In genomic region chr11:109610046-109610794, GRCm38 (mm10) we compare ENCODE assay signal across 8 mouse cellular contexts. TPM values are rescaled to one million over a fixed set of nuclear protein-coding genes. Genes with fewer than 3 reads are reported as not detected.
DNase-seq lines count a peak whose midpoint lies in the region; ATAC-seq and TF ChIP-seq lines count a peak whose summit lies in the region.

No protein-coding gene starts in this region.

- no peak for ATAC-seq in heart, embryonic 15.5 days (replicated peaks; ENCODE audit: insufficient number of reproducible peaks, insufficient read depth, low FRiP score, low read depth)
- no peak for ATAC-seq in limb, embryonic 11.5 days (ENCODE audit: insufficient number of reproducible peaks, low FRiP score, low TSS enrichment, low read depth)

- H3K4me1 ChIP-seq in heart, adult 2 months (ENCODE audit: control insufficient read depth, insufficient read depth, low read length), result peaks cover 3% of the 10 kb centered on the region; the same call in 1 of the 2 replicates
- H3K4me1 ChIP-seq in ES-E14 (ENCODE audit: control insufficient read depth in 2 of 2, insufficient read depth in 2 of 2, low read length in 2 of 2, poor library complexity in 1 of 2), result no peaks in the 10 kb centered on the region
- peaks cover 25% of the 10 kb centered on the region for H3K4me1 ChIP-seq in heart, embryonic 15.5 days (replicated peaks)
- H3K4me1 ChIP-seq in limb, embryonic 11.5 days (ENCODE audit: control insufficient read depth, insufficient read depth, low read length), result peaks cover 15% of the 10 kb centered on the region

- peaks cover 2% of the 10 kb centered on the region; the same call in 1 of the 2 replicates for H3K36me3 ChIP-seq in heart, adult 2 months (ENCODE audit: control insufficient read depth, insufficient read depth, low read length)
- H3K36me3 ChIP-seq in ES-E14 (ENCODE audit: control insufficient read depth, insufficient read depth, low read length, poor library complexity, severe bottlenecking), result no peaks in the 10 kb centered on the region
- no peaks in the 10 kb centered on the region for H3K36me3 ChIP-seq in heart, embryonic 15.5 days
- H3K36me3 ChIP-seq in limb, embryonic 11.5 days (ENCODE audit: control insufficient read depth, insufficient read depth, low read length), result no peaks in the 10 kb centered on the region

- peak overlapping the region; percentile 99 for H3K4me3 ChIP-seq in heart, adult 2 months
- peak overlapping the region; percentile 78 to 94 for H3K4me3 ChIP-seq in ES-E14 (ENCODE audit: insufficient read depth in 1 of 2, low read depth in 1 of 2, low read length in 2 of 2, poor library complexity in 1 of 2, severe bottlenecking in 1 of 2)
- H3K4me3 ChIP-seq in heart, embryonic 15.5 days, result peak overlapping the region; percentile 76
- H3K4me3 ChIP-seq in limb, embryonic 11.5 days (ENCODE audit: low read depth, low read length), result peak overlapping the region; percentile 74

- H3K4me2 ChIP-seq in heart, embryonic 15.5 days, result peak overlapping the region; percentile 75
- H3K4me2 ChIP-seq in limb, embryonic 11.5 days (ENCODE audit: low read depth, severe bottlenecking), result peak overlapping the region; percentile 47

- intact Hi-C loops in heart, adult 2 months (cut with DNase I), result loop anchor here (2.0 to 5.0 kb wide), 3 partner anchors 42 to 293 kb away; partner anchors contain the start of gene Gna13
- intact Hi-C loops in heart, postnatal 36 days (cut with DNase I), result loop anchor here (2.0 to 10.0 kb wide), 2 partner anchors 13 to 275 kb away; no protein-coding TSS in a partner anchor
- intact Hi-C loops in left cerebral cortex, postnatal 10 days (cut with DNase I), result no loop called here

- TF ChIP-seq EP300 in heart, adult 2 months (IDR thresholded peaks at IDR 0.05; ENCODE audit: insufficient read depth, low read depth, low read length), result no peak

- WGBS in heart, adult 2 months, result 9% methylated on average over 9 of the region's 9 CpGs
- 18% methylated on average over 9 of the region's 9 CpGs for WGBS in heart, embryonic 15.5 days
- 16% methylated on average over 9 of the region's 9 CpGs for WGBS in limb, embryonic 11.5 days

- no peaks in the 10 kb centered on the region for H3K27me3 ChIP-seq in heart, adult 2 months (ENCODE audit: control insufficient read depth, insufficient read depth, low read length)
- H3K27me3 ChIP-seq in heart, embryonic 15.5 days, result no peaks in the 10 kb centered on the region
- H3K27me3 ChIP-seq in limb, embryonic 11.5 days (ENCODE audit: control insufficient read depth, insufficient read depth, low read length), result no peaks in the 10 kb centered on the region

- no peak for TF ChIP-seq CTCF in heart, adult 2 months (IDR thresholded peaks at IDR 0.05)

- peak overlapping the region; percentile 94 for H3K9ac ChIP-seq in heart, adult 2 months (ENCODE audit: low read depth, low read length)
- H3K9ac ChIP-seq in ES-E14 (ENCODE audit: insufficient read depth, low read depth, low read length, poor library complexity, severe bottlenecking), result peak overlapping the region; percentile 70; the same call in 1 of the 2 replicates
- peak overlapping the region; percentile 84 for H3K9ac ChIP-seq in heart, embryonic 15.5 days
- peak overlapping the region; percentile 64 for H3K9ac ChIP-seq in limb, embryonic 11.5 days (ENCODE audit: low read length)

- in situ Hi-C loops in ES-E14 (cut with MboI; ENCODE audit: low sequenced_read_pairs in 2 of 2, unreplicated experiment in 2 of 2), result no loop called here

- no peaks in the 10 kb centered on the region for H3K9me3 ChIP-seq in ES-E14 (ENCODE audit: control insufficient read depth, insufficient read depth, low read depth, low read length)
- no peaks in the 10 kb centered on the region for H3K9me3 ChIP-seq in heart, embryonic 15.5 days (replicated peaks)
- H3K9me3 ChIP-seq in limb, embryonic 11.5 days (ENCODE audit: control insufficient read depth, low read length), result no peaks in the 10 kb centered on the region

- H3K79me2 ChIP-seq in heart, adult 2 months (replicated peaks; ENCODE audit: control insufficient read depth, insufficient read depth, low read length), result peaks cover 2% of the 10 kb centered on the region; the same call in 1 of the 2 replicates

- DNase-seq in heart, adult 2 months, result no peak
- no peak for DNase-seq in heart, postnatal 36 days
- DNase-seq in ES-E14 (ENCODE audit: low read depth, low spot score), result no peak
- no peak for DNase-seq in limb, embryonic 11.5 days (ENCODE audit: low spot score)
- DNase-seq in retina, postnatal 1 day, result peak; percentile 83
- no peak for DNase-seq in layer of hippocampus, postnatal 25 days (ENCODE audit: extremely low spot score in 1 of 2, low spot score in 1 of 2)
- no peak for DNase-seq in left cerebral cortex, postnatal 10 days (ENCODE audit: extremely low spot score in 1 of 2, low spot score in 2 of 2)

- H3K27ac ChIP-seq in heart, adult 2 months, result peak overlapping the region; percentile 99
- no peak overlapping the region for H3K27ac ChIP-seq in ES-E14 (ENCODE audit: insufficient read depth, low read depth, low read length, poor library complexity, severe bottlenecking)
- peak overlapping the region; percentile 86 for H3K27ac ChIP-seq in heart, embryonic 15.5 days
- H3K27ac ChIP-seq in limb, embryonic 11.5 days (replicated peaks; ENCODE audit: low read depth, low read length), result no peak overlapping the region

- no peak for TF ChIP-seq POLR2A in heart, adult 2 months (IDR thresholded peaks at IDR 0.05; ENCODE audit: insufficient read depth, low read depth, low read length)

TF ChIP-seq in ES-E14, 5 proteins besides CTCF, POLR2A, EP300 and RAD21:
- TF ChIP-seq HCFC1 (IDR thresholded peaks at IDR 0.05; ENCODE audit: borderline replicate concordance, insufficient read depth, low read length) (no peak), ZC3H11A (IDR thresholded peaks at IDR 0.05; ENCODE audit: borderline replicate concordance, low read depth, low read length) (no peak), MAFK (IDR thresholded peaks at IDR 0.05; ENCODE audit: insufficient read depth, low read depth, low read length) (no peak), CHD2 (IDR thresholded peaks at IDR 0.05; ENCODE audit: low read depth, low read length) (no peak), ZNF384 (IDR thresholded peaks at IDR 0.05; ENCODE audit: low read depth, low read length) (no peak)

RNA-seq across cellular contexts. Expression of gene Wipi1, which starts 1.5 kb away (rescaled TPM):
- 100 to 1,000 TPM in 1 of 2 experiments, 10 to 100 TPM in 1; 92.3 to 110 TPM for total RNA-seq in heart, adult 2 months (2021)
- polyA plus RNA-seq in heart, adult 2 months (2012; rRNA removed), result 74.6 and 85.7 TPM in 2 replicates
- 100 to 1,000 TPM; 116 TPM for total RNA-seq in heart, postnatal 36 days (2021)
- total RNA-seq in ES-E14 (2012; rRNA removed), result 4.8 and 6.6 TPM in 2 replicates
- polyA plus RNA-seq in heart, embryonic 15.5 days (2015; fragmentation: Nextera tagmentation; extraction: Ambion mirVana), result 50.9 and 54.1 TPM in 2 replicates
- 23.3 and 27.7 TPM in 2 replicates for polyA plus RNA-seq in limb, embryonic 11.5 days (2014; fragmentation: Nextera tagmentation; extraction: Ambion mirVana)
- total RNA-seq in layer of hippocampus, postnatal 25 days (2021), result 10 to 100 TPM; 25.1 to 25.5 TPM
- 10 to 100 TPM; 17.2 to 17.5 TPM for total RNA-seq in left cerebral cortex, postnatal 10 days (2021)

RNA-seq across cellular contexts. Expression of gene Prkar1a, which starts 39.0 kb away (rescaled TPM):
- total RNA-seq in heart, adult 2 months (2021), result 100 to 1,000 TPM; 363 to 378 TPM
- 169 and 248 TPM in 2 replicates for polyA plus RNA-seq in heart, adult 2 months (2012; rRNA removed)
- total RNA-seq in heart, postnatal 36 days (2021), result 100 to 1,000 TPM; 309 to 323 TPM
- total RNA-seq in ES-E14 (2012; rRNA removed), result 26.8 and 46.0 TPM in 2 replicates
- 426 and 427 TPM in 2 replicates for polyA plus RNA-seq in heart, embryonic 15.5 days (2015; fragmentation: Nextera tagmentation; extraction: Ambion mirVana)
- polyA plus RNA-seq in limb, embryonic 11.5 days (2014; fragmentation: Nextera tagmentation; extraction: Ambion mirVana), result 384 and 394 TPM in 2 replicates
- total RNA-seq in layer of hippocampus, postnatal 25 days (2021), result 100 to 1,000 TPM; 535 to 544 TPM
- total RNA-seq in left cerebral cortex, postnatal 10 days (2021), result 100 to 1,000 TPM; 412 to 433 TPM

Comparison
In these comparisons a context has a peak if more than half of its experiments do, and no peak if none do; other contexts are left out.
1. H3K27ac ChIP-seq: peak in heart, adult 2 months (single experiment) and heart, embryonic 15.5 days (single experiment); none in ES-E14 (single experiment) and limb, embryonic 11.5 days (single experiment).
2. Peak in every context shown above with its lines, with median percentiles within 50 percentile points of each other: H3K4me3 ChIP-seq and H3K9ac ChIP-seq.